Mouse (Mus musculus): ENCODE results near the gene Slc12a3. TPM values are rescaled to one million over a fixed set of nuclear protein-coding genes. Genes with fewer than 3 reads are reported as not detected.

Slc12a3 gene
- polyA plus RNA-seq (2015; fragmentation: Nextera tagmentation; extraction: Ambion mirVana): 0.14 and 0.19 TPM in 2 replicates

DNA sequence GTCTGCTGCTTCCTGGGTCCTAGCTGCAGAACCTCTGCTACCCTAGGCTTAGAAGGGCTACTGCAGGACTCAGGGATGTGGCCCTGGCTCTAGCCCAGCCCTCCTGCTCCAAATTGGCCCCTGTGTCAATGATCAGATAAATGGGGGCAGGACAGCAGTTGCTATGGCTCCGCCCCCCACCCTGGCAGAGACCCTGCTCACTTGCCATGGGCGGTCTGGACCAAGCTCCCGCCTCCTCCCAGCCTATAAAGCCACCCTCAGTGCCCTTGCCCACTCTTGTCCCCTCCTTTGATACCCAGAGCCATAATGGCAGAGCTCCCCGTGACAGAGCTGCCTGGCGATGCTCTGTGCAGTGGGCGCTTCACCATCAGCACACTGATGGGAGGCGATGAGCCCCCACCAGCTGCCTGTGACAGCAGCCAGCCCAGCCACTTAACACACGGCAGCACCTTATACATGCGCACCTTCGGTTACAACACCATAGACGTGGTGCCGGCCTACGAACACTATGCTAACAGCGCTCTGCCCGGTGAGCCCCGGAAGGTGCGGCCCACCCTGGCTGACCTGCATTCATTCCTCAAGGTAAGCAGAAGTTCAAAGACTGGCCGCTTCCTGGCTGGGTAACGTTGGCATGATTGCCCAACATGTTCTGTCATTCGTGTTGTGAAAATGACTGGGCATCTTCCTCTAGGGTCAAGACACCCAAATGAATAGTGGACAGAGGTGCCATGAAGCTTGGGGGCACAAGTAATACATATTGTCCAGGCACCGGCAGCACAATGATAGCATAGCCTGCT lies at the start of gene Slc12a3:
TSS of gene Slc12a3 (plus strand) at position 270 of the 797 bp plus-strand sequence.
- Histone ChIP-seq H3K4me1 (replicated peaks) (no peaks in the 10 kb centered on the region; the same call in 1 of the 2 replicates), H3K4me2 (no peak within 1 kb of the TSS), H3K36me3 (0 out of 2 replicates have a peak, but pooled peaks cover 2% of the 10 kb centered on the region), H3K27me3 (0 out of 2 replicates have a peak, but pooled peaks cover 4% of the 10 kb centered on the region), H3K27ac (no peak within 1 kb of the TSS), H3K4me3 (no peak within 1 kb of the TSS), H3K9ac (no peak within 1 kb of the TSS; the same call in 1 of the 2 replicates), H3K9me3 (no peaks in the 10 kb centered on the region)
- 85% methylated on average over 21 of the region's 21 CpGs for WGBS
- no peak for ATAC-seq (ENCODE audit: low FRiP score)

DNA sequence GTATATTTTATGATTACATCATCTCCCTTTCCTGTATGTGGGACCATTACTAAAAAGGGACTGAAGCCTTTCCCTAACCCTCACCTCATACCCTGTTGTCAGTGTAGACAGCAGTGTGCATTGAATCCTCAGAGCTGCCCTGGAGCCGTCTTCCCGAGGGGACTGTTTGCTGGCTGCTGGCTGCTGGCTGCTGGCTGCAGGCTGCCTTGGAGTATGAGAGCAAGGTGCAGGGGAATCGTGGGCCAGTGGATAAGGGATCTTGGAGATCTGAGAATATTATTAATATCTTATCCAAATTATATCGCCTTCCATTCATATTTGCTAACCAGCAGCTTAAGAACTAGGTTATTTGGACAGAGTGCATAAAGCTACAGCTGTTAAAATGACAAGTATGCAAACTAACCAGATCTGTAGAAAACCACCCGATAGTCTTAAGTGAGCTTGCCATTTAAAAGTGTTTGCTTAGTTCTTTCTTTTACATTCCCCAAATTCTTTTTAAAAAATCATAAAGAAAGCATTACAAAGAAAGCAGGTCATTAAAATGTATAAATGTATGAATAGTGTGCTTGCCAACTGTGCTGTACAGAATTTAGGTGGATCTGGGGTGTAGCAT lies 48.9 kb upstream of the Slc12a3 start:
- Histone ChIP-seq H3K9ac (no peak overlapping the region), H3K4me2 (no peak overlapping the region), H3K9me3 (no peaks in the 10 kb centered on the region), H3K4me1 (replicated peaks) (0 out of 2 replicates have a peak, but pooled peaks cover 8% of the 10 kb centered on the region), H3K27ac (no peak overlapping the region), H3K36me3 (no peaks in the 10 kb centered on the region; the same call in 1 of the 2 replicates), H3K4me3 (no peak overlapping the region), H3K27me3 (no peaks in the 10 kb centered on the region)
- 74% methylated on average over 5 of the region's 5 CpGs for WGBS
- ATAC-seq (ENCODE audit: low FRiP score): no peak

DNA sequence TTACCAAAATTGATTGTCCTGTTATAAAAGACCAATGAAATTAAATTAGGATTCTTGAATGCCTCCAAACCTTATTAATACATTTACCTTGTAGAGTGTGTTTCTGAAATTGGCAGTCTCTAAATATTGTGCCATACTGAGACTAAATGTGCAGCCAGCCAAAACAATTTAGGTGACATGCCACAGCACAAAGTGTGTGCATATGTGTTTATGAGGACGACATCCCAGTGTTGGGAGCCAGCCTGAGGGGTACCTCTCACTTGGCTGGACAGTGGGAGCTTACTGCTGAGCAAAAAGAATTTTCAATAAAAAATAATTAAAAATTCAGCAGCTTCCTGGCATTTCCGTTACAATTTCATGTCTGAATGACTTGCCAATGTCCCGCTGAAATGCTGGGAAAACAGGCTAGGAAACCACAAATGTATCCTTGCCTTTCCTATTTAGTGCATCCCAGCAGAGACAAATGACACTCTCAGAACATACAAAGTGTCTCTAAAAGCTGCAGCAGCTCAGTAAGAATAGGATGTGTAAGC lies 46.5 kb upstream of the Slc12a3 start:
- Histone ChIP-seq H3K4me1 (replicated peaks) (0 out of 2 replicates have a peak, but pooled peaks cover 8% of the 10 kb centered on the region), H3K4me2 (no peak overlapping the region), H3K36me3 (no peaks in the 10 kb centered on the region; the same call in 1 of the 2 replicates), H3K27me3 (no peaks in the 10 kb centered on the region), H3K9me3 (no peaks in the 10 kb centered on the region), H3K27ac (no peak overlapping the region; the same call in 1 of the 2 replicates), H3K9ac (no peak overlapping the region), H3K4me3 (no peak overlapping the region)
- no peak for ATAC-seq (ENCODE audit: low FRiP score)
- WGBS: 80% methylated on average over 3 of the region's 3 CpGs

DNA sequence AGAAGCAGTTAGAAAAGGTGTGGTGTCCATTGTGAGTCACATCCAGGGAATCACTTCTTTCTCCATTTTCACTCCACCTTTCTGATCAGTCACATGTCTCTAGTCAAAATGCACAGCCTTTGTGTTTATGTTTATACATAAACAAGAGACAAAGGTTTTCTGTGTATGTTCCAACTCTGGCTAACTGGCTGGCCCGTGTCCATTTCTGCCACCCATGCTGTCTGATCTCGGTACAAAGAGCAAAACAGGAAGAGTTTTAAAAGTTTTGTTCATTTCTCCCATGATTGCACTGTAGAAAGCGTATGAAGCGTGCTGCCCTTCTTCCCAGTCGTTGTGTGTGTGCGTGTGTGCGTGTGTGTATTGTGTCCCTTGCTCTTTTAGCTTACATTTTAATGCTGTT lies 44.8 kb upstream of the Slc12a3 start:
- no peaks in the 10 kb centered on the region for H3K9me3 ChIP-seq
- no peak overlapping the region for H3K9ac ChIP-seq
- no peak overlapping the region for H3K27ac ChIP-seq
- no peaks in the 10 kb centered on the region; the same call in 1 of the 2 replicates for H3K36me3 ChIP-seq
- H3K4me1 ChIP-seq (replicated peaks): 0 out of 2 replicates have a peak, but pooled peaks cover 8% of the 10 kb centered on the region
- 90% methylated on average over 7 of the region's 7 CpGs for WGBS
- H3K4me3 ChIP-seq: no peak overlapping the region
- H3K4me2 ChIP-seq: no peak overlapping the region
- no peak for ATAC-seq (ENCODE audit: low FRiP score)
- H3K27me3 ChIP-seq: no peaks in the 10 kb centered on the region

DNA sequence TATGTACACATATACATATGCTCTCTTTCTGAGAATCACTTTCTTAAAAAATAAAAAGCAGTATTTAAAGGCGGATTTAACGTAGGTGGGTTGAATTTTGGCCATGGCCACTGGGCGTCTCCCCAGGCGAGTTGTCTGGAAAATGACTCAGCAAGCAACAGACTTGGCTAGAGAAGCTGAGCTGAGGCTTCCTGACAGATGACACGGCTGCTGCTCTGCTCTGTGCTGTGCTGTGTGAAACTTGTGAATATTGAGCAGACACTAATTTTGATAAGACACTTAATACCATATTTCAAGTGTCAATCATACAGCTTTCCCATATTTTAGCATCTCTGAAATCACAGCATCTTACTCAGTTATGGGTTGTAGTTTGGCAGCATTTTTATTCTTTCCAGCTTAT lies 38.4 kb upstream of the Slc12a3 start:
- Histone ChIP-seq H3K4me3 (no peak overlapping the region), H3K9ac (no peak overlapping the region), H3K27ac (no peak overlapping the region), H3K9me3 (no peaks in the 10 kb centered on the region), H3K36me3 (peaks cover 22% of the 10 kb centered on the region), H3K4me2 (no peak overlapping the region), H3K4me1 (replicated peaks) (peaks cover 7% of the 10 kb centered on the region; the same call in 1 of the 2 replicates), H3K27me3 (no peaks in the 10 kb centered on the region)
- WGBS: 94% methylated on average over 5 of the region's 5 CpGs
- ATAC-seq (ENCODE audit: low FRiP score): no peak

DNA sequence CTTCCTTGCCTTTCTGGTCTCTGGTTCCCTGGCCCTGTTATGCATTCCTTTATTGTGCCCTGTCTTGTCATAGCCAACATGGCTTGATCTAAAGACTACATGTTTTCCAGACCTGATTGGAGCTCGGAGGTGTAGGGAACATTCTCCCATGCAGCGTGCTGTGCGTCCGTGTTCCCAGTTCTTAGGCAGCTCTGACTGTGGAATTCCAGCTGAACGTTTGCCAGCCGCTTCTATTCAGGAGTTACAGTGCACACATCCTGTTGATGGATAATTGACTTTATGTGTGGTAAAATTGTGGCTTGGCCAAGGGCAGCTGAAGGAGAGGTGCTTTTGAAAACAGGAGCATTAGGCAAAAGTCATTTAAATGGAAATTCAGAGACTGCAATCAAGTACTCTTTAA lies 36.9 kb upstream of the Slc12a3 start:
- Histone ChIP-seq H3K4me2 (no peak overlapping the region), H3K27me3 (no peaks in the 10 kb centered on the region), H3K9ac (no peak overlapping the region), H3K4me3 (no peak overlapping the region), H3K36me3 (peaks cover 22% of the 10 kb centered on the region), H3K4me1 (replicated peaks) (peaks cover 14% of the 10 kb centered on the region; the same call in 1 of the 2 replicates), H3K9me3 (no peaks in the 10 kb centered on the region), H3K27ac (peak overlapping the region; percentile 66)
- WGBS: 78% methylated on average over 6 of the region's 6 CpGs
- ATAC-seq (ENCODE audit: low FRiP score): no peak

DNA sequence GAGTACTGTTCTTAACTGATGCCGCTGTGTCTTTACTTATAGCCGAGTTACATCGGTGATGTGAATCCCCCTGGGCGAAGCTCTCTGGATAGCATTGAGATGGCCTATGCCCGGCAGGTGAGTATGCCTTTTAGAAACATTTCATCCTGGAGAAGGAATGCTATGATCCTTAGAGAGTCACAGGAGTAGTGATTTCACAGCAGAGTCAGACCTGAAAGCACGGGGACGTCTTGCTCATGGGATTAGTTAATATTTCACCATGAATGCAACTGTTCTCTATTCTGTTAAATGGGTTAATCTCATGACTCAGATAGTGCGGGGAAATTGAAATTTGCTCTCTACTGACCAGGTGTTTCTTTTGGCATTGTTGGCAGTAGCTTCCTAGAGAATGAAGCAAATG lies 36.4 kb upstream of the Slc12a3 start:
- H3K4me1 ChIP-seq (replicated peaks): peaks cover 17% of the 10 kb centered on the region; the same call in 1 of the 2 replicates
- ATAC-seq (ENCODE audit: low FRiP score): no peak
- no peak overlapping the region for H3K9ac ChIP-seq
- no peaks in the 10 kb centered on the region for H3K27me3 ChIP-seq
- WGBS: 91% methylated on average over 8 of the region's 8 CpGs
- peaks cover 22% of the 10 kb centered on the region for H3K36me3 ChIP-seq
- no peaks in the 10 kb centered on the region for H3K9me3 ChIP-seq
- H3K4me3 ChIP-seq: no peak overlapping the region
- H3K27ac ChIP-seq: 0 out of 2 replicates have a peak overlapping the region, but pooled peaks have one; percentile 31
- H3K4me2 ChIP-seq: no peak overlapping the region

DNA sequence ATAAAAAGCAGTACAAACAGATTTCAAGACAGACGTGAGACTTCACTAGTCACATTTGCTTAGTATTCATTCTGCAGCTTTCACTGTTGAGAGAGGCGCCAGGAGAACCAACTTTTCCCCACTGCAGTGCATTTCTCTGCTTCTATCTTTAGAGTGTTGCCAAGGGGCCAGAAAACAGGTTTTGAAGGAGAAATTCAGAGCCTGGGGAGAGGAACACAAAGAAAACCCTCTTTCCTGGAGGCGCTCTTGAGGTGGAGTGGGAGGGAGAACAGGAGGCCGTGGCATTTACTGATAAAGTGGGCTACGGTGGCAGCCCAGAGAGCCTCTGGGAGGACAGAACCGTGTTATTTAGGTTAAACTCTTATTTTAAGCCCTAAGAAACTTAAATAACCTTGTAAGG lies 33.3 kb upstream of the Slc12a3 start:
- H3K4me2 ChIP-seq: no peak overlapping the region
- peaks cover 24% of the 10 kb centered on the region for H3K36me3 ChIP-seq
- WGBS: 82% methylated on average over 6 of the region's 6 CpGs
- no peaks in the 10 kb centered on the region for H3K9me3 ChIP-seq
- no peak overlapping the region for H3K4me3 ChIP-seq
- H3K4me1 ChIP-seq (replicated peaks): peaks cover 17% of the 10 kb centered on the region; the same call in 1 of the 2 replicates
- H3K27ac ChIP-seq: peak overlapping the region; percentile 30; the same call in 1 of the 2 replicates
- no peak for ATAC-seq (ENCODE audit: low FRiP score)
- no peaks in the 10 kb centered on the region for H3K27me3 ChIP-seq
- no peak overlapping the region for H3K9ac ChIP-seq

DNA sequence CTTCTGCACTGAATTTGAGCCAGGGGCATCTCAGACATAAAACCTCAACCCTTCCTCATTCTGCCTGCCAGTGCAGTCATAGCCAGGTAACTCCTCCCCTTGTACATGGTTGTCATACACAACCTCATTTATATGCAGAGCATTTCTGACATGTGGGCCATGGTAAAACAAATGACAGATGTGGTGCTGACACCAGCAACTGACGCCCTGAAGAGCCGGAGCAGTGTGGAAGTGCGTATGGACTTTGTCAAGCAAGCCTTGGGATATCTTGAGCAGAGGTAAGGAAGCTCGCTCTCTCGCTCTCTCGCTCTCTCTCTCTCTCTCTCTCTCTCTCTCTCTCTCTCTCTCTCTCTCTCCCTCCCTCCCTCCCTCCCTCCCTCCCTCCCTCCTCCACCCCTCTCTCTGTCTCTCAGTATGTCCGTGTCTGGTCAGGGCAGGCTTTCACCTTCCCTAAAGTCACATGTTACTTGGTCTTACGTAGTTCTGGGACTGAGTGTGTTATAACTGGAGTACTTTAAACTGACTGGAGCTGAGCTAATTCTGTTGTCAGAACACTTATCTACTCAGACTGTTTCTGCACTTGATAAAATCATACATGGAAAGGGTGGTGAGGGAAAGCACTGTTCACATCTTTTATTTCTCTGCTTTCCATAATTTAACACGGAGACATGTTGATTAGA lies 32.5 kb upstream of the Slc12a3 start:
- Histone ChIP-seq H3K27ac (peak overlapping the region; percentile 30; the same call in 1 of the 2 replicates), H3K9me3 (no peaks in the 10 kb centered on the region), H3K9ac (no peak overlapping the region), H3K36me3 (peaks cover 31% of the 10 kb centered on the region), H3K4me1 (replicated peaks) (peaks cover 17% of the 10 kb centered on the region; the same call in 1 of the 2 replicates), H3K4me2 (no peak overlapping the region), H3K4me3 (no peak overlapping the region), H3K27me3 (no peaks in the 10 kb centered on the region)
- ATAC-seq (ENCODE audit: low FRiP score): no peak
- WGBS: 84% methylated on average over 9 of the region's 9 CpGs

DNA sequence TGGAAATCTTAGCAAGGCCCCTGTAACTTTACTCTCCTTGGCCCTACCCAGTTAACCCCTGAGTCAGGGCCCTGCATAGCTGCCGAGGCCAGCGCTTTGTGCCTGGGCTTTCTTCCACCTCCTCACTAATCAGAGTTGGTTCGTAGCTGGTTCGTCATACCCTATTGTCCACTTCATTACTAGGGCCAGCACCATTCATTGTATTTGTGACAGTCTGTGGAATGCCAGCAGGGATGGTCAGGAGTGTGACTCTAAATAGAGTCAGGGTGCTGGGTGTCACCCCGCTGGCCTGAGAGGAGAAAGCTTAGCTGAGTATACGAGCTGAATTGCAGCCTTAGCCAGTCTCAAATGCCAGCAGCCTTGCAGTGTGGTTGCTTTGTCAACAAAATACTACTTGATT lies 31.9 kb upstream of the Slc12a3 start:
- no peak overlapping the region for H3K4me2 ChIP-seq
- H3K4me3 ChIP-seq: no peak overlapping the region
- peaks cover 37% of the 10 kb centered on the region for H3K36me3 ChIP-seq
- H3K9me3 ChIP-seq: no peaks in the 10 kb centered on the region
- H3K27me3 ChIP-seq: no peaks in the 10 kb centered on the region
- H3K9ac ChIP-seq: no peak overlapping the region
- peak overlapping the region; percentile 1; the same call in 1 of the 2 replicates for H3K27ac ChIP-seq
- ATAC-seq (ENCODE audit: low FRiP score): no peak
- 54% methylated on average over 6 of the region's 6 CpGs for WGBS
- peaks cover 14% of the 10 kb centered on the region; the same call in 1 of the 2 replicates for H3K4me1 ChIP-seq (replicated peaks)

DNA sequence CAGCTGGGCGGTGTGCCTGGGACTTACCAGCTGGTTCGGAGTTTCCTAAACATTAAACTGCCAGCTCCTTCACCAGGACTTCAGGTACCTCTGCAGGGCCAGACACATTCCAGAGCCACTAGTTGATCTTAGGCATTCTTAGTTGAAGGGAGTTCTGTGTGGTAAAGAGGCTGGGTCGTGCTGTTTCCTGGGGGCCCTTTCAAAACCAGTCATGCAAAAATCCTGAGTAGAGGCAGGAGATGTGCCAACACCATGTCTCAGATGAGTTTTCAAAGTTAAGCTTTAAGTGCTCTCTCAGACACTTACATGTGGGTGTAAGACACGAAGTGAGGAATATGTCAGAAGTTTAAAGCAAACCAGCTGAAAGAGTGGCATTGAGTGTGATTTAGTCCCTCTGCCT lies 28.2 kb upstream of the Slc12a3 start:
- no peak overlapping the region for H3K9ac ChIP-seq
- H3K27ac ChIP-seq: no peak overlapping the region
- ATAC-seq (ENCODE audit: low FRiP score): no peak
- 71% methylated on average over 4 of the region's 4 CpGs for WGBS
- no peak overlapping the region for H3K4me2 ChIP-seq
- no peaks in the 10 kb centered on the region for H3K27me3 ChIP-seq
- no peak overlapping the region for H3K4me3 ChIP-seq
- peaks cover 52% of the 10 kb centered on the region for H3K36me3 ChIP-seq
- no peaks in the 10 kb centered on the region for H3K9me3 ChIP-seq
- H3K4me1 ChIP-seq (replicated peaks): peaks cover 7% of the 10 kb centered on the region; the same call in 1 of the 2 replicates

DNA sequence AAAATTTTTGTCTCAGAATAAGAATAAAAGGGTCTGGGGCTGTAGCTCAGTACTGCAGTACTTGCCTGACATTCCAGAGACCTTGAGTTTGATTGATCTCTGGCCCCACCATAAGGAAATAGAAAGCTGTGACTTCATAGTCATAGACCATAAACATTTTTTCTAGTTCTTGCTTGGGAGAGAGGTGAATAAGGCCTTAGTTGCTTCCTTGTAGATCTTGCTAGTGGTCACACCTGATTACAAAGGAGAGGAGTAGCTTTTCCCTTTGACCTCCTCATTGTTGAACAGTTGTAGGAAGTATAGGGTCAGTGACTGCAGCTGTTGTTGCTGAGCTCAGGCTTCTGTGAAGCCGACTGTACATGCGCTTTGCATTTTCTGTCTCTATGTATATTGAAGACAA lies 24.6 kb upstream of the Slc12a3 start:
- Histone ChIP-seq H3K4me3 (no peak overlapping the region), H3K4me2 (no peak overlapping the region), H3K9me3 (no peaks in the 10 kb centered on the region), H3K36me3 (peaks cover 84% of the 10 kb centered on the region), H3K27ac (no peak overlapping the region), H3K27me3 (no peaks in the 10 kb centered on the region), H3K4me1 (replicated peaks) (no peaks in the 10 kb centered on the region), H3K9ac (no peak overlapping the region)
- ATAC-seq (ENCODE audit: low FRiP score): no peak
- WGBS: 95% methylated on average over 2 of the region's 2 CpGs

Data from hindbrain, embryonic 13.5 days (tissue).